Mouse (Mus musculus) intestine, postnatal 0 days (tissue): ENCODE measurements around the gene F2r. TPM values are rescaled to one million over a fixed set of nuclear protein-coding genes. Genes with fewer than 3 reads are reported as not detected.

ENCODE experiments used
- ATAC-seq: fragments of 200-750 bp; cut with Nextera tagmentation; 2 replicates; pipeline ENCODE4 v1.8.0; 2017; ENCODE audit warnings: mild to moderate bottlenecking, moderate TSS enrichment, moderate library complexity
- H3K27ac ChIP-seq: fragments of 300-500 bp; sonication (generic); 2 replicates; pipeline ENCODE4 v1.5.1; 2014; ENCODE audit warnings: mild to moderate bottlenecking, low read depth, low read length, moderate library complexity
- H3K27me3 ChIP-seq: fragments of 300-500 bp; sonication (generic); replicated peaks from 2 replicates; pipeline ENCODE4 v1.6.1; 2014; ENCODE audit warnings: low read length, mixed read lengths; ENCODE audit not compliant: control insufficient read depth, insufficient read depth
- H3K36me3 ChIP-seq: fragments of 300-500 bp; sonication (generic); 2 replicates; pipeline ENCODE4 v1.6.1; 2014; ENCODE audit warnings: mild to moderate bottlenecking, moderate library complexity; ENCODE audit not compliant: control insufficient read depth, insufficient read depth
- H3K4me1 ChIP-seq: fragments of 300-500 bp; sonication (generic); replicated peaks from 2 replicates; pipeline ENCODE4 v1.6.1; 2014; ENCODE audit warnings: antibody characterized with exemption, low read length, mixed read lengths; ENCODE audit not compliant: control insufficient read depth, insufficient read depth
- H3K4me2 ChIP-seq: fragments of 300-500 bp; sonication (generic); replicated peaks from 2 replicates; pipeline ENCODE4 v1.6.1; 2014; ENCODE audit warnings: low read depth, mild to moderate bottlenecking, moderate library complexity
- H3K4me3 ChIP-seq: fragments of 300-500 bp; sonication (generic); 2 replicates; pipeline ENCODE4 v1.5.1; 2014; ENCODE audit warnings: low read depth, low read length
- H3K9ac ChIP-seq: fragments of 300-500 bp; sonication (generic); 2 replicates; pipeline ENCODE4 v1.6.1; 2014; ENCODE audit warnings: mild to moderate bottlenecking, low read depth, low read length
- H3K9me3 ChIP-seq: fragments of 300-500 bp; sonication (generic); 2 replicates; pipeline ENCODE4 v1.6.1; 2016; ENCODE audit warnings: mixed run types; ENCODE audit not compliant: control insufficient read depth
- CTCF ChIP-seq: sonication (generic); IDR thresholded peaks from 2 replicates; pipeline ENCODE4 v1.5.1; 2016; ENCODE audit warnings: low read depth, mild to moderate bottlenecking, control low read depth, antibody characterized with exemption, moderate library complexity
- WGBS: fragments of 180-500 bp; shearing (Covaris S2); extraction: QIAGEN DNeasy Blood & Tissue Kit; methylation state at CpG from one replicate; pipeline ENCODE4 v1.1.7; 2014; 5-methylcytosine and 5-hydroxymethylcytosine counted together
- polyA plus RNA-seq: library from polyadenylated mRNA; unstranded; fragments of >200 nt; fragmentation: Nextera tagmentation; extraction: Ambion mirVana; gene quantifications from 2 replicates; pipeline ENCODE4 v1.2.1, GENCODE M21; 2015

F2r gene
- polyA plus RNA-seq, 1 experiment from 2014 or later = 19.4 TPM

DNA sequence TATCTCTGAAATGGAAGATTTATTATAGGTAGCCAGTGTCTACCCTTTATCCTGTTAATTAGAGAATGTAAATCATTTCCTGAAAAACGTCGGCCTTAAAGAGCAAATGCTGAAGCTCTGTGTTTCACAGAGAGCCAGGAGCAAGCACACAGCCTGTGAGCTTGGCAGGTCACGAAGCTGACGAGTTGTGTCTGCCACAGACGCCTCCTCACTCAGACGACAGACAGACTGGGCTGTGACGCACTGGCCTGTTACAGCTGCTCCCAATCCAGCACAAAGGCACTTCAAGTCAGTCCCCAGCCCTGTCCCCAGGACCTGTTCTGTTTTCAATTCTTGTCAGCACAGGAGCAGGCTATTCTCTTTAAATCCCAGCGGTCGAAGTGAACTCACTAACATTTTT lies 37.0 kb upstream of the F2r start:
- 50% methylated on average over 9 of the region's 9 CpGs for WGBS
- ATAC-seq = no peak
- Histone ChIP-seq H3K27ac (no peak overlapping the region), H3K4me2 (no peak overlapping the region), H3K36me3 (peaks cover 32% of the 10 kb centered on the region), H3K27me3 (no peaks in the 10 kb centered on the region), H3K4me1 (no peaks in the 10 kb centered on the region), H3K9ac (no peak overlapping the region), H3K9me3 (no peaks in the 10 kb centered on the region), H3K4me3 (no peak overlapping the region)
- TF ChIP-seq CTCF = no peak

DNA sequence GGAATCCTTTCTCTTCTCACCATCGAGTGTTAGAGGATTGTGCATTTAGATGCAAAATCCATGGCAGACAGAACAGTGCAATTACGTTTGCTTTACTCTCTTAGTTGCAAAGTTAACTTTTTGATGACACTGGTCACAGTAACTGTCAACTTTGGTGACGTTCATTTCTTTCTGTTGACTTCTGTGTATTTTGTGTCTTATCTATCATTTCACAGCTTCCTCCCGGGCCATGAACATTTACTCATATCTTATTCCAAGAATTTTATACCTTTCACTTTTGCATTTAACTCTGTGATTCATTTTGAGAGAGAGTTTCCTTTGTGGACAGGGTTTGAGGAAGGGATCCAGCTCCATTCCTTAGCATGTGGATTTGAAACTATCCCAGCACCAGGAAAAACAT lies 35.4 kb upstream of the F2r start:
- Histone ChIP-seq H3K4me3 (no peak overlapping the region), H3K4me2 (no peak overlapping the region), H3K4me1 (no peaks in the 10 kb centered on the region), H3K9me3 (no peaks in the 10 kb centered on the region), H3K27ac (no peak overlapping the region), H3K36me3 (peaks cover 28% of the 10 kb centered on the region), H3K27me3 (no peaks in the 10 kb centered on the region), H3K9ac (no peak overlapping the region)
- TF ChIP-seq CTCF = no peak
- 66% methylated on average over 4 of the region's 4 CpGs for WGBS
- no peak for ATAC-seq

DNA sequence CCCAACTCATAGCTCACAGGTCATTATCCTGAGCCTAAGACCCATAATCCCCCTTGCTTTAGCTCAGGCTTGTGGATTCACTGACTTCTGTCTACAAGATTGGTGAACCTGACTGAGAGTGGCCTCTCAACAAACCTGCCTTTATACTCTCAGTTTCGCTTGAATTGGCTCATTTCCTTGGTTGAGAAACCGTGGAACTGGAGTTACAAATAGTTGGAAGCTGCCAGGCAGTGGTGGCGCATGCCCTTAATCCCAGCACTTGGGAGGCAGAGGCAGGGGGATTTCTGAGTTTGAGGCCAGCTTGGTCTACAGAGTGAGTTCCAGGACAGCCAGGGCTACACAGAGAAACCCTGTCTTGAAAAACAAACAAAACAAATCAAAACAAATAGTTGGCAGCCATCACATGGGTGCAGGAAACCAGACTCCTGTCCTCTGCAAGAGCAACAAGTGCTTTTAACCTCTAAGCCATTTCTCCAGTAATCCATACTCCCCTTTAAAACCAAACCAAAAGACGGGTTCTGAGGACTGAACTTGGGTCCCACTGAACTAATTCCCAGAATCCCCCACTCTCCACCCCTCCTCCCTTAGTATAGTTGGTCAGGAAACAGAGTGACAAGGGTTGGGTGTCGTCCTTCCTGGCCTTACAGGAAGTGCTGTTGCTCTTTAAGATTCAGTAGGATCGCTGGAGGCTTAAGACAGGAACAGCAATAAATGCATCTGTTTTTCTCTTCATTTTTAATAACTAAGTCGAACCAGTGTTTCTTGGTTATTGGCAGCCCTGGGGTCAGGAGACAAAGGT lies 33.8 kb upstream of the F2r start:
- ATAC-seq = no peak
- no peak overlapping the region for H3K27ac ChIP-seq
- H3K9ac ChIP-seq = no peak overlapping the region
- H3K4me3 ChIP-seq = no peak overlapping the region
- WGBS = 78% methylated on average over 7 of the region's 7 CpGs
- no peak overlapping the region for H3K4me2 ChIP-seq
- no peaks in the 10 kb centered on the region for H3K27me3 ChIP-seq
- H3K36me3 ChIP-seq = peaks cover 12% of the 10 kb centered on the region
- no peak for TF ChIP-seq CTCF
- H3K9me3 ChIP-seq = no peaks in the 10 kb centered on the region
- no peaks in the 10 kb centered on the region for H3K4me1 ChIP-seq

DNA sequence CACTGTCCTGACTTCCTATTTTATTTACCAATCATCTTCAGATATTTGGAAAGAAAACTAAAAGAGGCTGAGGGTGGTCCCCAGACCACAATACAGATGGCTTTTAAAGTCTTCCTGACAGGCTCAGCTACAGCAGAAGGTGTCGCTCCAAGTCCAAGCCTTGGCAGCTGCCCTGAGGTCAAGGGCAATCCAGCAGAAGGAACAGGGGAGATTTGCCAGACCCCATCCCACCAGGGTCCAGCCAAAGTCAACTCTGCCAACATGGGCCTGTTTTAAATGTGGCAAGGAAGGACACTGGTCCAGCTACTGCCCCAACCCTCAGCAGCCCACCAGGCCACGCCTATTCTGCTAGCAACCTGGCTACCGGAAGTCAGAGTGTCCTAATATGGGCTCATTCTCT lies 31.7 kb upstream of the F2r start:
- Histone ChIP-seq H3K4me2 (no peak overlapping the region), H3K9ac (no peak overlapping the region), H3K27ac (no peak overlapping the region), H3K9me3 (no peaks in the 10 kb centered on the region), H3K27me3 (no peaks in the 10 kb centered on the region), H3K36me3 (peaks cover 18% of the 10 kb centered on the region), H3K4me1 (no peaks in the 10 kb centered on the region), H3K4me3 (no peak overlapping the region)
- TF ChIP-seq CTCF = no peak
- ATAC-seq = no peak
- 93% methylated on average over 3 of the region's 3 CpGs for WGBS

DNA sequence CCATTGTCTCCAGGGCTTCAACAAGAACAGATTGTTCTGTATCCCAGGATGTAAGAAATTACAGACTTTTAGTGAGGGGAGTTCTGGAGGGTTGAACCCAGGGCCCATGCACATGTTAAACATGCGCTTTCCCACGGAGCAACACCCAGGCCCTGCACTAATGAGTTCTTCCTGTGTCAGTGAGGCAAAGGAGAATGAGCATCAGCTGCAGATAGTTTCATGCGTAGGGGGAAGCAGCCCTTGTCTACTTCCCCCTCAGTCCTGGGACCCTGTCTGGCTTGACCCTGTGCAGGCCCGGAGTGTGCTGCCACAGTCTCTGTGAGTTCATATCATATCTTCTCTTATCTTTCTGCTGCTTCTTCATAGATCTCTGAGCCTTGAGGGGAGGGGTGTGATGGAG lies 29.0 kb upstream of the F2r start:
- Histone ChIP-seq H3K4me2 (no peak overlapping the region), H3K36me3 (peaks cover 18% of the 10 kb centered on the region), H3K4me1 (no peaks in the 10 kb centered on the region), H3K9me3 (no peaks in the 10 kb centered on the region), H3K9ac (no peak overlapping the region), H3K27ac (no peak overlapping the region), H3K4me3 (no peak overlapping the region), H3K27me3 (no peaks in the 10 kb centered on the region)
- ATAC-seq = no peak
- TF ChIP-seq CTCF = no peak
- WGBS = 63% methylated on average over 4 of the region's 4 CpGs

DNA sequence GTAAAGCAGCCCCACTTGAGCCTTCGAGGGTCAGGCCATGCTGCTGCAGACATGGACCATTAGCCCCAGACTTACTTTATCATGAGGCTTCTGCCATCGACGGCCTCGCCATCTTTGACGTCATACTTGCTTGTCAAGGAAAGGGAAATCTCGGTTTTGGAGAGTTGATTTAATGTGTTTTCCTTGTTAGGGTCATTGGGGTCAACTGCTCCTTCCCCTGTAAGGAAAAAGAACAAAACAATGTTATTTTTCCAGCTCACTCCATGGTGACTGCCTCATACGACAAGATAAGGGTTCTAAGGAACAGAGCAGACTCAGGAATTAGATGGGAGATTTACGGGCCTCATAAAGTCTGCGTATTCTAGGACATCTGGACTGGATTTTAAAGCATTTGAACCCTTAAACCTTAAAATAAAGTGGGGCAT lies 28.4 kb upstream of the F2r start:
- no peaks in the 10 kb centered on the region for H3K4me1 ChIP-seq
- peaks cover 18% of the 10 kb centered on the region for H3K36me3 ChIP-seq
- H3K27ac ChIP-seq = no peak overlapping the region
- H3K9me3 ChIP-seq = no peaks in the 10 kb centered on the region
- WGBS = 52% methylated on average over 9 of the region's 9 CpGs
- no peak for TF ChIP-seq CTCF
- H3K27me3 ChIP-seq = no peaks in the 10 kb centered on the region
- no peak for ATAC-seq
- H3K9ac ChIP-seq = no peak overlapping the region
- no peak overlapping the region for H3K4me2 ChIP-seq
- no peak overlapping the region for H3K4me3 ChIP-seq
